Mouse (Mus musculus) hindbrain, embryonic 13.5 days (tissue): ENCODE measurements at regions not wholly inside any gene's neighbourhood (a gene's known extent, or its start where the extent isn't known, plus 50 kb on each side); places are given as distances from the start of the nearest gene placed in this dataset.

Experiments
- ATAC-seq: fragments of 200-750 bp; cut with Nextera tagmentation; 2 replicates; pipeline ENCODE4 v1.8.0; 2017; ENCODE audit warnings: moderate TSS enrichment; ENCODE audit not compliant: low FRiP score
- H3K27ac ChIP-seq: fragments of 300-500 bp; sonication (generic); 2 replicates; pipeline ENCODE4 v1.5.1; 2015; ENCODE audit warnings: inconsistent platforms, mild to moderate bottlenecking, moderate library complexity
- H3K27me3 ChIP-seq: fragments of 300-500 bp; sonication (generic); 2 replicates; pipeline ENCODE4 v1.6.1; 2015; ENCODE audit warnings: mild to moderate bottlenecking, inconsistent platforms
- H3K36me3 ChIP-seq: fragments of 300-500 bp; sonication (generic); 2 replicates; pipeline ENCODE4 v1.6.1; 2015; ENCODE audit warnings: mild to moderate bottlenecking, inconsistent platforms
- H3K4me1 ChIP-seq: fragments of 300-500 bp; sonication (generic); replicated peaks from 2 replicates; pipeline ENCODE4 v1.6.1; 2015; ENCODE audit warnings: inconsistent platforms
- H3K4me2 ChIP-seq: fragments of 300-500 bp; sonication (generic); 2 replicates; pipeline ENCODE4 v1.6.1; 2015; ENCODE audit warnings: inconsistent platforms, mild to moderate bottlenecking, moderate library complexity
- H3K4me3 ChIP-seq: fragments of 300-500 bp; sonication (generic); 2 replicates; pipeline ENCODE4 v1.5.1; 2015; ENCODE audit warnings: mild to moderate bottlenecking, inconsistent platforms
- H3K9ac ChIP-seq: fragments of 300-500 bp; sonication (generic); 2 replicates; pipeline ENCODE4 v1.6.1; 2015; ENCODE audit warnings: mild to moderate bottlenecking, inconsistent platforms
- H3K9me3 ChIP-seq: fragments of 300-500 bp; sonication (generic); 2 replicates; pipeline ENCODE4 v1.6.1; 2016; ENCODE audit warnings: inconsistent platforms
- WGBS: fragments of 180-500 bp; shearing (Covaris S2); methylation state at CpG from one replicate; pipeline ENCODE4 v1.1.7; 2015; 5-methylcytosine and 5-hydroxymethylcytosine counted together

DNA sequence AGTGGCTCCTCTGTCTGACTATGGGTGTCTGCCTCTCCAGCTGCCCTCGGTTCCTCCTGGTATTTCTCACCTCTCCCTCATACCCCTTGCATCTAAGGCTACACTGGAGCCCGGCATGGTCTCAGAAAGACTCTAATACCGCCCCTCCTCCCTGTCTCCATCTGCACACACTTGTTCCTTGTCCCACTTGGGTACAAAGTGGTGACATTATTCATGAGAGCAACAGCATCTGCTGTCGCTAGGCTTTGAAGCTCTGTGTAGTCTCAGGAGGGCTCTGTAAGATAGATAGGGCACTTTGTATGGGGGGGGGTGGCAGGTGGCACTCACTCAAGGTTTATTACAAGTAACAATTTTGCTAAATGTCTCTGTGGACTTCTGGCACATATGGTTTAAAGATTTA is 229.7 kb downstream of the Opa1 start:
- H3K4me3 ChIP-seq, result no peak overlapping the region
- WGBS, result 44% methylated on average over 4 of the region's 4 CpGs
- no peak overlapping the region for H3K4me2 ChIP-seq
- peak; percentile 70 for ATAC-seq
- no peak overlapping the region for H3K27ac ChIP-seq
- H3K9ac ChIP-seq, result no peak overlapping the region
- peaks cover 20% of the 10 kb centered on the region for H3K4me1 ChIP-seq
- no peaks in the 10 kb centered on the region for H3K36me3 ChIP-seq
- H3K9me3 ChIP-seq, result no peaks in the 10 kb centered on the region
- peaks cover 63% of the 10 kb centered on the region for H3K27me3 ChIP-seq

DNA sequence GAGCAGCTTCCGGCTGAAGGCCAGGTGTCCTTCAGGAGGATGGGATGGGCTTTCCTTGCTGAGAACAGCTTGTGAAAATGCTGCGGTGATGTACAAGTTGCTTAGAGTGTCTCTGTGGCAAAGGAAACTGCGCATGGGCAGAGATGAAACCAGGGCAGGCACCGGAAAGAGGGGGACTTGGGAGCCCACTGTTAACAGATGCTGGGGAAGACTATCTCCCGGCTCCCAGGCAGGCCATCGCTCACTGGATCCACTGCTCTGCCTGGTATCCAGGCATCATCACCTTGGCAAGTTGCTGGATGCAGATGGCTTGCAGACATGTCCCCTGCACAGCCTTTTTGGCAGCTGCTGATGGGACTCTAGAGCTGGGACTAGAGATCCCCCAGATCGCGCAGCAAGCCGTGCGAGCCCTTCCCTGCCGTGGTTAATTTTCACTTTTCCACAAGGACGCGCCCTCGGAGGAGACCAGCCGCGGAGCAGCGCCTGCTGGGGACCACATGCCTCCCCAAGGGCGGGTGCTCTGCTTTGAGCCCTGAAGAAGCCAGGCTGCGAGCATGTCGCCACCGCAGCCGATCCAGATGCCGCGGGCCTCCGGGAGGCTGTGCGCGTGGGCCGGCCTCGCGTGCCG is 234.4 kb downstream of the Opa1 start:
- Histone ChIP-seq H3K27ac (peak overlapping the region; percentile 91), H3K9ac (peak overlapping the region; percentile 94), H3K4me2 (peak overlapping the region; percentile 96), H3K4me3 (peak overlapping the region; percentile 58), H3K9me3 (no peaks in the 10 kb centered on the region), H3K36me3 (no peaks in the 10 kb centered on the region), H3K4me1 (peaks cover 36% of the 10 kb centered on the region), H3K27me3 (peaks cover 66% of the 10 kb centered on the region)
- peak; percentile 64 for ATAC-seq
- WGBS, result 4% methylated on average over 31 of the region's 31 CpGs

DNA sequence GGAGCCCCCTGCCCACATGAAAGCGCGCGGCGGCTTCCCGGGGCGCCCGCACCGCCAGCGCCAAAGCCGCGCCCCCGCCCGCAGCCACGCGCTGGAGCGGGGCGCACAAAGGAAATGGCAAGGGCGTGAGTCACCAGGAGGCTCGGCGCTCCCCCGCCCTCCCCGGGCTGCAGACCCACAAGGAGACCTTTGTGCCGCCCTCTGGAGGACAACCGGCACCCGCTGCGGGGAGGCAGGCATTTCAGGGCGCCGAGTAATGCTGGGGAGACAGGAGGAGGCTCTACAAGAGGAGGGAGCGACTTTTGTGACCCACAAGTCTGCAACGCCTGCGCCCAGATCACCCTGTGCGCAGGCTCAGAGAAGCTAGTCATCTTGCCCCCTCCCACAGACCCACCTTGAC is 234.9 kb downstream of the Opa1 start:
- peak overlapping the region; percentile 58 for H3K4me3 ChIP-seq
- peaks cover 34% of the 10 kb centered on the region for H3K4me1 ChIP-seq
- peak overlapping the region; percentile 96 for H3K4me2 ChIP-seq
- H3K27ac ChIP-seq, result peak overlapping the region; percentile 91
- H3K9ac ChIP-seq, result peak overlapping the region; percentile 94
- ATAC-seq, result peak; percentile 81
- 2% methylated on average over 32 of the region's 32 CpGs for WGBS
- no peaks in the 10 kb centered on the region for H3K9me3 ChIP-seq
- peaks cover 66% of the 10 kb centered on the region for H3K27me3 ChIP-seq
- H3K36me3 ChIP-seq, result no peaks in the 10 kb centered on the region

DNA sequence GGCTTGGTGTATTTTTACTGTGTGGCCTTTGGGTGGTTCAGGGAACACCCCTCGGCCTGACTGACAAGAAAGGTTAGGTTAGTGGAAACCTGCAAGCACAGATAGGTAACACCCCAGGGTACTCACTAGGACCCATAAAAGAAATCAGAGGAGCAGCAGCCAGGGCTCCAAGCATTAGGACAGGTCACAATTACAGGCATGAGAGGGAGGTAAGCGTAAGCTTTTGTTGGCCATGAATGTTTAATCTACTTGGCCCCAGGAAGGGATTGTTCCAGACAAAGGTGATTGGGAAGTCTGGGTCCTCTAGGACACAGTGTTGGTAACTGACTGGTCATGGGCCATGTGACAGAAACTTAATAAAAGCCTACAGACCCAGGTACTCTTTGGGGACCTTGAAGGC is 235.5 kb downstream of the Opa1 start:
- Histone ChIP-seq H3K36me3 (no peaks in the 10 kb centered on the region), H3K4me2 (peak overlapping the region; percentile 96), H3K4me3 (no peak overlapping the region), H3K9ac (no peak overlapping the region), H3K27me3 (peaks cover 67% of the 10 kb centered on the region), H3K27ac (peak overlapping the region; percentile 91; the same call in 1 of the 2 replicates), H3K4me1 (peaks cover 31% of the 10 kb centered on the region), H3K9me3 (no peaks in the 10 kb centered on the region)
- no peak for ATAC-seq
- WGBS, result 71% methylated on average over 2 of the region's 2 CpGs

DNA sequence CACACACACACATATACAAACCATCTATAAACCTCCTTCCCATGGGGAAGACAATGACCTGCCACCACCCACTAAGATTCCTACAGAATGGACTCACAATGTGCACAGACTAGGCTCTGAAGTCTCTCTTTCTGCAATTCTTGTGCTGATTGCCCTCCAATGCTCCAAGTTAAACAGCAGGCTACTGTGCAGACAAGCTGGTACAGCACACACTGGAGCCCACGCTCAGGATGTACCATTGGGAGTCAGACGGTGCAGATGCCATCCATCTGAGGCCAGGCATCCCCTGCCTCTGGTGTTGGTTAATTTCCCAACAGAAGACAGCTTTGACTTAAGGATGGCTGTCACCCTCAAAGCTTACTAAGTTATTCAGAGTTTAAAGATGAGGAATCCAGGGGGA is 236.1 kb downstream of the Opa1 start:
- Histone ChIP-seq H3K4me3 (no peak overlapping the region), H3K4me2 (no peak overlapping the region), H3K4me1 (peaks cover 31% of the 10 kb centered on the region), H3K27ac (no peak overlapping the region), H3K9ac (no peak overlapping the region), H3K36me3 (no peaks in the 10 kb centered on the region), H3K9me3 (no peaks in the 10 kb centered on the region), H3K27me3 (peaks cover 67% of the 10 kb centered on the region)
- no peak for ATAC-seq
- WGBS, result 50% methylated on average over 2 of the region's 2 CpGs

DNA sequence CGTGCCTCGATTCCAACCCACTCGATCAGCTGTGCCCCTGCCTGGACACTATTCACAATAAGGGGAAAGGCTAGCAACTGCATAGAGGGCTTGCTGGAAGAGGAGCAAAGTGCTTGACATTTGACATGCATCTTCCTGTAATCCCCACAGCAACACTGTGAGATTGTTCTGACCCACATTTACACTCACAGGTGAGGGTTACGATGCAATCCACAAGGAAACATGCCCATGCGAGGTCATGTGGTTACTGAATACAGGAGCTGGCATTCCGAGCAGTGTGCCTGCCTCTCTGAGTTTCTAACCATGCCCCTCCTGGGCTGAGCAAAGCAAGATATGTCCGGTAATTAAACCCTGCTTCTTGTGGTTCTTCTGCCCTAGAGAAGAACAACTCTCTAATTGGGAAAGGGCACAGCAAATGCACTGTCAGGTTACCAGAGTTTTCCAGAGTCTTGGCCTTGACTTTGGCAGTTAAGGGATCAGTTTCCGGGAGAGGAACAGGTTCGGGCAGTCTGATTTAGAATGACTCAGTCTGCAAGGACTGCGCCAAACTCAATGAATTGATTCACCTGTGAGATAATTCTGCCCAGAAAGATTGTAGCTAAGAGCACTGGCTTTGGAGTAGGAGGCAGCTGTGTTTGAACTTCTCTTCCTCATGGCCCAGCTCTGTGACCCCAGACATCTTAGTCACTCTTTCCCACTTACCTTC is 236.7 kb downstream of the Opa1 start:
- no peak overlapping the region for H3K4me3 ChIP-seq
- no peaks in the 10 kb centered on the region for H3K36me3 ChIP-seq
- WGBS, result 86% methylated on average over 10 of the region's 10 CpGs
- no peak overlapping the region for H3K9ac ChIP-seq
- H3K4me2 ChIP-seq, result no peak overlapping the region
- peaks cover 31% of the 10 kb centered on the region for H3K4me1 ChIP-seq
- no peak overlapping the region for H3K27ac ChIP-seq
- peaks cover 67% of the 10 kb centered on the region for H3K27me3 ChIP-seq
- no peaks in the 10 kb centered on the region for H3K9me3 ChIP-seq
- no peak for ATAC-seq

DNA sequence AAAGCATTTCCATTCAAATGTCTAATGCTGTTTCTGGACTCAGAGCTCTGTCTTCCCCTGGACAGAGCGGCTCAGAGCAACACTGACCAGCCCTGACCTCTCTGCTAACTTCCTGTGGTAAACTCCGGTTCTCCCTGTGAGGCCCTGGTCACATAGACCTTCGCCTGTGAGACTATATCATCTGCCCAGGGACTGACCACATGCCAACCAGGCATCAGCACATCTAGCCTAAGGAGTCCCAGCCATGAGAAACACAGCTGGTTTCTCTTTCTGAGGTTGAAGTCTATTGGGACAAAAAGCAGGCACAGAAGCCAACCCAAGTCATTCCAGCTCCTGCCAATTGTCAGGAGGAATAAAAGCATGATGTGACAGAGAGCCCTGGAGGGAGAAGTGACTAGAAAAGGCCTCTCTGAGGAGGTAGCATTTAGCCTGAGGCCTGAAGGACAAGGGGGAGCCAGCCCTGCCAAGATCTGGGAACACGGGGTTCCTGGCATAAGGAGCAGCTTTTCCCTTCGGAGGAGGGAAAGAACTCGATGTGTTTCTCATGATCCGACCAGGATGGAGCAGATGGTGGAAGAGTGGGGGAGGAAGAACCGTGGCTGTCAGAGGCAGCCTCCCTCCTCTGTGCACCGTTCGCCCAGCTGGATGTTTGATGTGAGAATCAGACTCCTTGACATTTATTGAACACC is 237.7 kb downstream of the Opa1 start:
- H3K4me2 ChIP-seq, result no peak overlapping the region
- peaks cover 31% of the 10 kb centered on the region for H3K4me1 ChIP-seq
- no peak overlapping the region for H3K27ac ChIP-seq
- peaks cover 65% of the 10 kb centered on the region for H3K27me3 ChIP-seq
- H3K9me3 ChIP-seq, result no peaks in the 10 kb centered on the region
- H3K4me3 ChIP-seq, result no peak overlapping the region
- WGBS, result 62% methylated on average over 8 of the region's 10 CpGs
- no peaks in the 10 kb centered on the region for H3K36me3 ChIP-seq
- no peak overlapping the region for H3K9ac ChIP-seq
- ATAC-seq, result no peak

DNA sequence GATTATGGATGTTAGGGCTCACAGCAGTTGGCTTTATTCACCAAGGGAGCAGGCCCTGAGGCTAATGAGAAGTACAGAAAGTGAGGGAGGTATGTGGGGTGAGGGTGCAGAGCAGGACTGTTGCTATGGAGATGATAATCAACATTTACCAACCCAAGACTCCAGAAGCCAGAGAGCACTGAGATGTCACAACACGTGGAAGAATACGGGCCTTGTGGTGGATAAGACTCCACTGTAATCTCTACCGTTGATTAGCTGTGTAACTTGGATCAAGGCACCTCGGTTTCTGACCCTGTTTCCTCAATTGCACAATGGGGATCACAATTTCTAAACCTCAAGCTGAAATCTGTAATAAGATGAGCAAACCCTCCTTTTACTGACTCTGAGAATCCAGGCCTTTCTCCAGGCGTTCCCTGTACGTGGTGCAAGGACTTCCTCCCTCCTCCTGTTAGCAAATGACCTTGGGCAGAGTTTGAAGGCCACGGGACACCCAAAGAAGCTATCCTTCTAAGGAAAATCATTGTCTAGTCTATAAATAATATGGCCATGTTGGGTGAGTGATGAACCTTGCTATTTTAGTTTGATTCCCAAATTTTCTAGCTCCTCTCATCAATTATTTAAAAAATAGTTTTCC is 239.8 kb downstream of the Opa1 start:
- Histone ChIP-seq H3K9ac (no peak overlapping the region), H3K27ac (no peak overlapping the region), H3K36me3 (no peaks in the 10 kb centered on the region), H3K4me2 (no peak overlapping the region), H3K4me3 (no peak overlapping the region), H3K4me1 (peaks cover 19% of the 10 kb centered on the region), H3K9me3 (no peaks in the 10 kb centered on the region), H3K27me3 (peaks cover 69% of the 10 kb centered on the region)
- 68% methylated on average over 7 of the region's 7 CpGs for WGBS
- no peak for ATAC-seq

DNA sequence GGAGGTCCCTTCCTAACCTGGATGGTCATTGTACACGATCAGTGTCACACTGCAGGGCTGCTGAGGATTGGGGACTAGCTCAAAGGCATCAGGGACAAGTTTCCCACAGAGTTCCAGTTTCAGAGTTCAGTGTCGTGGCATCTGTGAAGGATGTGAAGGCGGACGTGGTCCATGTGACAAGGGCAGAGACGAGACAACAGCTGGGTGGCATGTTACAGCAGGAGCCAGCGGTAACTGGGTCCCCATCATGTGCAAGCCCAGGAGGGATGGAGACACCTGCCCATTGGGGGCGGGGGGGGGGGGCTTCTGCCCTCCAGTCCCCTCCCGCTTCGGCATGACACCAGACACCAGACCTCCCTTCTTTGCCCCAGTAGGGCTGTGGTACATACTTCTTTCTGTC is 241.6 kb downstream of the Opa1 start:
- Histone ChIP-seq H3K9me3 (no peaks in the 10 kb centered on the region), H3K27ac (no peak overlapping the region), H3K9ac (no peak overlapping the region), H3K4me1 (peaks cover 9% of the 10 kb centered on the region), H3K4me2 (no peak overlapping the region), H3K27me3 (peaks cover 62% of the 10 kb centered on the region), H3K4me3 (no peak overlapping the region), H3K36me3 (no peaks in the 10 kb centered on the region)
- WGBS, result 80% methylated on average over 9 of the region's 9 CpGs
- no peak for ATAC-seq

DNA sequence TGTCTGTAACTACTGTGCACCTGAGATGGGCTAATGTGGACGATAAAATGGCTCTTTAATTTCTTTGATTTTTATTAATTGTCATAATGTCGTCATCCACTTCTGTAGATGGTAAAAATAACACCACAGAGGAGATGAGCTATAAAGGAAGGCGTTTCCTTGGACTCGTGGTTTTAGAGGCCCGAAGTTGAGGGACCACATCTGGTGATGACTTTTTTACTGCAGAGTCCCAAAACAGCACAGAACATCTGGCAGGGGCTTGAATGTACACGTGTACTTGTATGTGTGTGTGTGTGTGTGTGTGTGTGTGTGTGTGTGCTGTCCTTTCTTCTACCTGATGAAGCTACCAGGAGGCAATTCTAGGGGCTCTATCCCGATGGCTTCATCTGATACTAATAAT is 242.1 kb upstream of the Hes1 start:
- WGBS, result 86% methylated on average over 7 of the region's 7 CpGs
- H3K36me3 ChIP-seq, result no peaks in the 10 kb centered on the region
- H3K4me3 ChIP-seq, result no peak overlapping the region
- no peak overlapping the region for H3K4me2 ChIP-seq
- peaks cover 6% of the 10 kb centered on the region for H3K4me1 ChIP-seq
- H3K27ac ChIP-seq, result no peak overlapping the region
- no peaks in the 10 kb centered on the region for H3K9me3 ChIP-seq
- H3K27me3 ChIP-seq, result peaks cover 56% of the 10 kb centered on the region
- H3K9ac ChIP-seq, result no peak overlapping the region
- no peak for ATAC-seq

DNA sequence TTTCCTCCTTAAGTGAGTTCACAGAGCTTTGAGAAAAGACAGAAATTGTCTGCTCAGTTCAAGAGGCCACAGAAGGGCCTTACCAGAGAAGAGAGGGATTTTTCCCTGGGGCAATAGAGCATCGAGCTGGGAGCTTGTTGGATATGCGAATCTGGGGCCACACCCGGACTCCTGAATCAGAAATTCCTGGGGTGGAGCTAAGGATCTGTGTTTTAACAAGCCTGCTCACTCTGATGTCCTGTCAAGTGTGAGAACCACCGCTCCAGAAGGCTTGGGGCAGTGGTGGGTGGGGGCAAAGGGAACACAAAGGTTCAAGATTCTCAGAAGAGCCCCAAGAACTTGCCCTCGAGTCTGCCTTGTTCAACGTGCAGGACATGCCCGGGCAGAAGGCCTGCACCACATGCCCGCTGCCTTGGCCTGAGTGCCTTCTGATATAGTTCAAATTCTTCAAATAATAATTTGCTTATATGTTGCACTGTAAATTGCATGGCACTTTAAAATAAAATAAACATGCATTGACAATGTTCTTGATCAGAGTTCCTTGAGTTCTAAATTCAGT is 241.3 kb upstream of the Hes1 start:
- WGBS, result 78% methylated on average over 8 of the region's 8 CpGs
- Histone ChIP-seq H3K4me1 (peaks cover 3% of the 10 kb centered on the region; the same call in 1 of the 2 replicates), H3K4me3 (no peak overlapping the region), H3K27ac (no peak overlapping the region), H3K9ac (no peak overlapping the region), H3K36me3 (no peaks in the 10 kb centered on the region), H3K9me3 (0 out of 2 replicates have a peak, but pooled peaks cover 3% of the 10 kb centered on the region), H3K4me2 (no peak overlapping the region), H3K27me3 (peaks cover 52% of the 10 kb centered on the region)
- ATAC-seq, result no peak

DNA sequence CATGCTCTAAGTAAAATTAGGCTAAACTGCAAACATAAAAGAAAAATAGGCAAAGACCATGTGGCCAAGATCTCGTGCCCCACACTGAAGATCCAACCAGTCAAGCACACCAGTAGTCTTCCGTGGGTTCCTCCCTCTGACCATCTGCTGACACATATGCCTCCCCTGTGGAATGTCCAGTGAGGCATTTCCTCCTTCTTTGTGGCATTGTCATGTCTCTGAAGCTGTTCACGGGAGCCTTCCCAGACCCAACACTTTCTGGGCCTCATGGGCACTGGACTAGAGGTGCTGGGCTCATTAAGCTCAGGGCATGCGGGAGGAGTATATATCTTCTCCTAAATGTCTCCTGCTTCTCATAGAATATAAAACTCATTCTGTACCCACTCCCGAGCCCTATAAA is 237.3 kb upstream of the Hes1 start:
- H3K27ac ChIP-seq, result no peak overlapping the region
- no peak for ATAC-seq
- no peak overlapping the region for H3K9ac ChIP-seq
- H3K9me3 ChIP-seq, result 0 out of 2 replicates have a peak, but pooled peaks cover 4% of the 10 kb centered on the region
- H3K4me3 ChIP-seq, result no peak overlapping the region
- H3K4me1 ChIP-seq, result no peaks in the 10 kb centered on the region
- WGBS, result 72% methylated on average over 5 of the region's 5 CpGs
- H3K36me3 ChIP-seq, result no peaks in the 10 kb centered on the region
- H3K27me3 ChIP-seq, result peaks cover 45% of the 10 kb centered on the region
- no peak overlapping the region for H3K4me2 ChIP-seq
